Mouse (Mus musculus) activated CD4-positive, CD25-positive, alpha-beta regulatory T cell, adult 4 months (primary cell): ENCODE data around the gene Cwh43. TPM values are rescaled to one million over a fixed set of nuclear protein-coding genes. Genes with fewer than 3 reads are reported as not detected.
"Not testable (repeated sequence)": the region's sequence is repeated elsewhere in the genome, so short reads cannot be mapped to it uniquely, and the experiment has no call there.

Experiments
- ATAC-seq: one replicate; pipeline ENCODE4 v1.8.0; 2017
- polyA plus RNA-seq, 2 experiments: library from polyadenylated mRNA; unstranded; fragments of 100-300 nt; shearing (Covaris generic); gene quantifications; one replicate each; pipeline ENCODE4 v1.2.1; 2017

Gene Cwh43
- polyA plus RNA-seq, 2 experiments from 2014 or later: 0.15 TPM; not detected in 1

- ATAC-seq: no peak
Measured at GRCm38 (mm10) chr5:73480700-73481099, 74.8 kb downstream of the Cwh43 start, which contains the start of gene Dcun1d4. Gene Dcun1d4, plus strand, starts transcription at chr5:73481000.

DNA sequence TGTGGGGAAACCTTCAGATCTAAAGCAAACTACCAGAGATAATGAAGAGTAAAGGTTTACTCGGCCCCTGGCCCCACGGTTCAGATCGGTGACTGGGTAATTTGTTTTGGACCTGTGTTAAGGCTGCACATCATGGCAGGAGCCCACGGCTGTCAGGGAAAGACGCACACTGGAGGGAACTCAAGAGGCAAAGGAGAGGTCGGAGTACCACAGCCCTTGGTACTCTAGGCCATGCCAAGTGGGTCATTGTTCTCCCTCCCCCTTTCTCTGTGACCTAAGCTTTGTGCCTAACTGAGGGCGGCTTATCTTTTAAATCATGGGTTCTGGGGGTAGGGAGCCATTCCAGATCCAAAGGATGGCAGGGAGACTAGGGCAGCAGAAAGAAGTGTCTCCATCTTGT is 75.5 kb downstream of the Cwh43 start:
- ATAC-seq: no peak

DNA sequence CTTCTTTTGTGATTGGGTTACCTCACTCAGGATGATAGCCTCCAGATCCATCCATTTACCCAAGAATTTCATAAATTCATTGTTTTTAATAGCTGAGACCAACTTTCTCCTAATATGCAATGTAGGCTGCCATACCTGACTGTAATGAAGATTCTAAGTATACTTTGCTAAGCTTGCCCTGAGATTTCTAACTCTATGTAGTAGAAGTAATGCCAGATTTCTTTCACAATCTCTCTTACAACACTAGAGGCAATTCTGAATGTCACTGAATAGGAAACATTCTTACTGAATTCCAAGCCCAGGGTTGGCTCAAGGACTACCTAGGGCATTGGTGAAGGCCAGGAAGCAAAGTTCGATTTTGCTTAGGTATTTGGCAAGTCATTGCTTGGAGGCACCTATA is 76.5 kb downstream of the Cwh43 start:
- ATAC-seq: not testable (repeated sequence)

DNA sequence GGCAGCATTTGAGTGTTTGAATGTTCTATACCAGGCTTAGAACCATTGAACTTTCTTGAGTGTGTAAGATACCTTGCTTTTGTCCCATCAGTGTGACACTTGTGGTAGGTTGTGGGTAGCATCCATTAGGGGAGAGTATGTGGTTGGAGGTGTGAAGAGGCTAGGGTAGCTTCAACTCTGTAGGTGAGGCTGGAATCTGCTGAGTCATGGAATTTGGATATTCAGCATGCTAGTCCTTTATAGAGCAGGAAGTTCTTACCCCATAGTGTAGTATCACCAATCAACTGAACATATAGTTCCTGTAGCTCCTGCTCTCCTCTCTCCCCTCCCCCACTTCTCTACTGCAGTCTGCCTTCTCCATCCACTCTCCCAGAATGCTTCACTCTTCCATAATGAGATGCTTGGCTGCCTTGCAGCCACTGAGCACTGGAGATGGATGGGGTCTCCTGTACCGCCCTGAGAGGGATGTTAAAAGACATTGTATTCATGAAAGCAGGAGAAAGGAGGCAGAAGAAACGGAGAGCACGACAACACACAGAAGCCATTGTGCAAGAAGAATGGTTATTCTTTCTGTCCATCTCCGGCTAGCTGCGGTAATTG is 78.2 kb downstream of the Cwh43 start:
- no peak for ATAC-seq

- no peak for ATAC-seq
Measured at GRCm38 (mm10) chr5:73486451-73486850, 80.6 kb downstream of the Cwh43 start.

DNA sequence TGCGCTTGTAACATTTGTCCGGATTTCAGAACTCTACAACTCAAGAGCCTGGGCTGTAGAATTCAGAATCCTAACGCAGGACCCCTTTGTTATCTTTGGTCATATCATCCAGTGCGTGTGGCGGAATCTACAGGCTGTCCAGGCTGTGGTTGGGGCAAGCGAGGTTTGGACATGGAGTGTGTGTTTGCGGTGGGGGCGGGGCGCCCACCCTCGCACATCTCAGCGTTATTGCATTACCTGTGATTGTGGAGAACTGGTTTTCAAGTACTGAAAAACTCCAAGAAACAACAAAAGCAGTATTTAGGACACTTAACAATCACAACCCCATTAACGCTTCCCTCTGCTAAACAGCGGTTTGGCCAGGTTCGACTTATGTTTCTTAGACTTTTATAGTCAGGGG is 84.0 kb downstream of the Cwh43 start:
- ATAC-seq: no peak

- ATAC-seq: peak; percentile 89
Measured at GRCm38 (mm10) chr5:73490596-73491073, 84.8 kb downstream of the Cwh43 start.

- no peak for ATAC-seq
Measured at GRCm38 (mm10) chr5:73491074-73491836, 85.4 kb downstream of the Cwh43 start.

DNA sequence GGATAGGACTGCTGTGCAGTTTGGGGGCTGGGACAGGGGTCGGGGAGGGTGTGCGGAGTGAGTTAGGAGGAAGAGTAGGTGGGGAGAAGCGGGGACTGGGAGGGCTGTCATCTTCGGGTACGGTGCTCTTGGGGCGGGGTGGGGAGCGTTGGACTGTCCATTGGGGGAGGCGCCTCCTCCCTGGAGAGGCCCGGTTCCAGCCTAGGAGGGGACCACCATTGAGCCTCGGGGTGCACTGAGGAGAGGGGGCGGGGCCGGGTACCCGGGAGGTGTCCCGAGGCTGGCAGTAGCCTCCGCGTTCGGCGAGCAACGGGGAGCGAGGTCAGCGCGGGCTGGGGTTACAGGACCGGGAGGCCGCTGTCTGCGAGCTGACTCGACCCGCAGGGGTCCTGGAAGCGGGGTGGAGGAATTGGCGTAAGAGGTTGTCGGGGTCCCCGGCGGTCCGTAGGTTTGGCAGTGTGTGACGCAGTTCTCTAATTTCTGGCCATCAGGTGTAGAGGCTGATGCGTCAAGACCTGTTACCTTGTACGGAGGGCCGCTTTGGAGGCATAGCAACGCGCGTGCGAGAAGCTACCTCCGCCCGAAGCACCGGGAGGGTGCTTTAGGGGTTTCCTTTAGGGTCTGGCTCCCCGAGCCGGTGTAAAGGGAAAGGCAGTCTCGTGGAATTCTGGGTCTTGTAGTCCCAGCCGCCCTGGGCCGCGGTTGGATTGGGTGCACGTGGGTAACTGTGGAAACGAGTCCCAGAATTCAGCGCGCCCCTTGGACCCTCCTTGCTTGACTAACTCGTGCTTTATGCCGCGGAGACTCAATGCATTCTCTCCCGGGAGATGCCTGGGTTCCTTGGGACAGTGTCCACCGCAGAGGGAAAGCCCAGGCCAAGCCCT is 86.2 kb downstream of the Cwh43 start:
- ATAC-seq: peak; percentile 62

DNA sequence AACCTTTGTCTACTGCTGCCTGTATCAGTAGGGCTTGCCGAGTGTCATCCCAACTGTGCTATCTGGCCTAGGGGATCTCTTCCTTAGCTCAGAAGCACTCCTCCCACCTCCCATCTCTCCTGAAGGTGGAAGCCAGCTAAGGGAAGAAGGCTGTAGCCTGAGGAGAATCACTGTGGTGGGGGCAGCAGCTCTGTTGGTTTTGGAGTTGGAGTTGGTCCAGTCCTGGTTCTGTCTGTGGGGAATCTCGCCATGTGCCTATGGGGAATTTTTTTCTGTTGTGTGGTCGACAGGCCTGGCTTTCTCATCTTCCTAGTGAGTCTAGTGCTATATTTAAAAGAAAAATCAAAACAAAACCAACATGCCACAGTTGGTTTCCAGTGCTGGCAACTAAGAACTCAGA is 91.5 kb downstream of the Cwh43 start:
- no peak for ATAC-seq

- no peak for ATAC-seq
Measured at GRCm38 (mm10) chr5:73498559-73498958, 92.7 kb downstream of the Cwh43 start.

DNA sequence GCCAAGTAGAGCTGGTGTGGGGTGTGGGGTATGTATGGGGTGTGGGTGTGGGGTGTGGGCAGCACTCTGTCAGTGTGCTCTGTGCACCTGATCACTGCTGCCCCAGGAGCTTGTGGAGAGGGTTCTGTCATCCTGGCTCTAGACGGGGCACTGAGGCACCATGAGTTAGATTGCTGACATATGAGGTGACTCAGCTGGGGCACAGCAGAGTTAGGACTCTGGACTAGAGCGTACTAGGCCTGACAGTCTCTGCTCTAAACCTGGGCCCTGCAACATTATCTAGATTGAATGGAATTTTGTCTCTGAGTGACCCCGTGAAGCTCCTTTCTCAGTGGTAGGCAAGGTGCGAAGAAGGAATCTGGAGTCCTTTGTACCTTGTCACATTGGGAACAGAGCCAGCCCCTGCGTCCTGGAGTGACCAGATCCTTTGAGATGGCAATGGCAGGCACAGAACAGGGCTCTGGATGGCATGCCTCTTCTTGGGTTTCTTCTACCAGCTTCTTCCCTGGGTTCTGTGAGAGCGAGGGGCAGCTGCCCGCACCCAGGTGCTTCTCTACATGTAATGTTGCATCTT is 95.1 kb downstream of the Cwh43 start:
- no peak for ATAC-seq

DNA sequence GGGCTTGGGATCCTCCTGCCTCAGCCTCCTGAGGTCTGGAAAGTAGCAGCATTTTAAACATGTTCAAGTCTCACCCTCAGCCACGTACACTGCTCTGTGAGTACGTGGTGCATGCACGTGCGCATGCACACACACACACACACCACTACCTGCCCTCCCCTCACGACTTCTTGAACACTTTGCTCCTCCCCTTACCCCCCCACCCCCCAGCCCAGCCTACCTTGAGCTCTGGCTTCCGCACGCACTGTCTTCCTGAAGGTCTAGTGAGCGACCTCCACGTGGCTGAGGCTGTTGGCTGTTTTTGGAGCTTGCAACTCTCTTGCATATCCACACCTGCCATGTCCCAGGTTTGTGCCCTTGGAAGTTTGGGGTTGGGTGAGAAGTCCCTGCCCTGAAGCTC is 96.5 kb downstream of the Cwh43 start:
- no peak for ATAC-seq

Other genes starting within 250 kb of the Cwh43 start
- 10 to 100 TPM; 90.0 to 92.4 TPM for gene Fryl, start 149.5 kb upstream of the Cwh43 start, polyA plus RNA-seq
- gene Ociad1, start 113.3 kb upstream of the Cwh43 start, polyA plus RNA-seq: 100 to 1,000 TPM; 128 to 159 TPM
- gene Ociad2, start 65.0 kb upstream of the Cwh43 start, polyA plus RNA-seq: 1 to 10 TPM in 1 of 2 experiments, under 1 TPM in 1; 0.73 to 1.2 TPM
- gene Dcun1d4, start 74.9 kb downstream of the Cwh43 start, polyA plus RNA-seq: 10 to 100 TPM; 11.0 to 13.4 TPM
- gene Lrrc66, start 226.5 kb downstream of the Cwh43 start, polyA plus RNA-seq: 1 to 10 TPM; 1.5 to 1.7 TPM
- gene Sgcb, start 241.7 kb downstream of the Cwh43 start, polyA plus RNA-seq: 10 to 100 TPM in 1 of 2 experiments, 1 to 10 TPM in 1; 9.7 to 11.0 TPM
- gene Spata18, start 245.3 kb downstream of the Cwh43 start, polyA plus RNA-seq: not detected